Mouse (Mus musculus) hindbrain, embryonic 10.5 days (tissue): Measurements from ENCODE around the gene Smyd5. TPM values are rescaled to one million over a fixed set of nuclear protein-coding genes. Genes with fewer than 3 reads are reported as not detected.

Experiments
- DNase-seq: peaks from one replicate; pipeline ENCODE4 v3.0.0-alpha.2; 2017; ENCODE audit warnings: low spot score
- H3K27ac ChIP-seq: fragments of 300-500 bp; sonication (generic); 2 replicates; pipeline ENCODE4 v1.5.1; 2016; ENCODE audit warnings: mild to moderate bottlenecking, moderate library complexity
- H3K27me3 ChIP-seq: fragments of 300-500 bp; sonication (generic); 2 replicates; pipeline ENCODE4 v1.6.1; 2016; ENCODE audit warnings: mild to moderate bottlenecking; ENCODE audit not compliant: poor library complexity, insufficient read depth, severe bottlenecking
- H3K36me3 ChIP-seq: fragments of 300-500 bp; sonication (generic); 2 replicates; pipeline ENCODE4 v1.6.1; 2016; ENCODE audit warnings: mild to moderate bottlenecking, moderate library complexity
- H3K4me1 ChIP-seq: fragments of 300-500 bp; sonication (generic); replicated peaks from 2 replicates; pipeline ENCODE4 v1.6.1; 2016; ENCODE audit warnings: mild to moderate bottlenecking
- H3K4me3 ChIP-seq: fragments of 300-500 bp; sonication (generic); 2 replicates; pipeline ENCODE4 v1.5.1; 2016; ENCODE audit warnings: mild to moderate bottlenecking, moderate library complexity
- H3K9me3 ChIP-seq: fragments of 300-500 bp; sonication (generic); 2 replicates; pipeline ENCODE4 v1.6.1; 2016; ENCODE audit warnings: mild to moderate bottlenecking, moderate library complexity
- WGBS: fragments of 180-500 bp; shearing (Covaris S2); methylation state at CpG from one replicate; pipeline ENCODE4 v1.1.7; 2016; 5-methylcytosine and 5-hydroxymethylcytosine counted together
- polyA plus RNA-seq: library from polyadenylated mRNA; unstranded; fragments of >200 nt; fragmentation: Nextera tagmentation; extraction: Ambion mirVana; gene quantifications from 2 replicates; pipeline ENCODE4 v1.2.1, GENCODE M21; 2016

The Smyd5 gene
- polyA plus RNA-seq, 1 experiment from 2014 or later, result 69.3 TPM

DNA sequence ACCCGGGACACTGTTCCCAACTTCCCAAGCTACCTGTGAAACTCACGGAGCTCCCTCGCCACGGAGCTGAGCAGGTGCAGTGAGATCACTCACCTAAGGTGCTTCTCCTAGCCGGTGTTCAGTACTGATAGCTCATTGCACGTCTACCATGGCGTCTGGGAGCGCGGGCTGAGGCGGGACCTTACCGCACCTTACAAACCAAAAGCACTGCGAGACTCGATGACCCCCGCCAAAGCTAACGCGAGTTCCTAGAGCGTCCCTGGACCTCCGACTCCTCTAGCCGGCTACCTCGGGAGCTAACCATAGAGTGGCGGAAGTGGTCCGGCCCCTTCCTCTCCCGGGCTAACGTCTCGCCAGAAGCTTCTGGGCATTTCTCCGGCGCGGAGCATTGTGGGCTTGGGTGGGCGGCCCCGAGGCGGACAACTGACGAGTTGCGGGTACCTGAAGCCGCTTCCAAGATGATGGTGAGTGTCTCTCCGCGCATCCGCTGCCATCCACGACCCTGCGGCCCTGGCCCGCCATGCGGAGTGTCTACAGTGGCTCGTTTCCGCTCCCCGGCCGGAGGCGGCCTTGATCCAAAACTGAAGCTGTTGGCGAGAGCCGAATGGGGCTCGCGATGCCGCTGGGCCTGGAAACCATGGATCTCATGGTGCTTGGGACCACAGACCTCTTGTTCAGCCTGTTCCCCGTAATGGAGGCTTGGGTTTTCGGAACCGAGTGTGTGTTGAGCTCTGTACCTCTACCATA lies 20.0 kb downstream of the Smyd5 start, which contains the start of gene Pradc1:
Gene Pradc1, minus strand, starts transcription at position 307 of the 747 bp plus-strand sequence.
- Histone ChIP-seq H3K4me3 (peak within 1 kb of the TSS; percentile 92), H3K27me3 (no peaks in the 10 kb centered on the region), H3K4me1 (peaks cover 53% of the 10 kb centered on the region), H3K27ac (peak within 1 kb of the TSS; percentile 97), H3K36me3 (peaks cover 31% of the 10 kb centered on the region), H3K9me3 (no peaks in the 10 kb centered on the region)
- DNase-seq, result peak; percentile 99
- WGBS, result under 1% methylated on average over 54 of the region's 54 CpGs

DNA sequence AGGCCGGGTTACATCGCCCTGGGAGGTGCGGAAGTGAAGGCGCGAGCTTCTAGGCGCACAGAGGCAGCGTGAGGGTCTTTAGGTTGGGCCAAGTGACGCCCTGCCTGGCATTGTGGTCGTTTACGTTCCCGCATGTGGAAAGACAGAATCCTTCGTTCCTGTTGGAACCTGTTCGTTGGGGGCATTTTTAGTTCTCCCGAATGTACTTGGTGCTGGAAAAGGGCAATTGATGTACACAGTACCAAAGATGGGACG lies 20.5 kb downstream of the Smyd5 start:
- H3K4me1 ChIP-seq, result peaks cover 55% of the 10 kb centered on the region

DNA sequence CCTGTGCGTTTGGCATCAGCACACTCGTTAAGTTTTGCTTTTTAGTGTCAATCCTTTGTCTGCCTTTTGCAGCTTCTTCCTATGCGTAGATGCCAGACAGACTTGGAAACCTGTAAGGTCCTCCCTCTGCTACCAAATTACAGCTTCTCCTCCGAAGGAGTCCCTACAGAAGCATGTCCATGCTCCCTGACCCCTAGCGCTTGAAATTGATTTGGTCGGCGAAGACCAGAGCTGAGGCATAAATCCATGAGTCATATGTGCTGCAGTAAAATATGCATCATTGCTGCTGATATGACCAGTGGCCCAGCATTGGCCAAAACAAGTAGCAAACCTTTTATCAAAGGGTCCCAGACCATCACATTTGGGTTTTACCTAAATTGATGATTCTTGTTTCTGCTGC lies 21.0 kb downstream of the Smyd5 start:
- WGBS, result 16% methylated on average over 7 of the region's 7 CpGs
- Histone ChIP-seq H3K27me3 (no peaks in the 10 kb centered on the region), H3K27ac (peak overlapping the region; percentile 97), H3K4me1 (peaks cover 57% of the 10 kb centered on the region), H3K4me3 (peak overlapping the region; percentile 92), H3K36me3 (peaks cover 29% of the 10 kb centered on the region), H3K9me3 (no peaks in the 10 kb centered on the region)
- DNase-seq, result no peak

More for the DNA sequence above, 20.5 kb downstream of the Smyd5 start:
- Histone ChIP-seq H3K27ac (peak overlapping the region; percentile 97), H3K4me3 (peak overlapping the region; percentile 92), H3K36me3 (peaks cover 29% of the 10 kb centered on the region), H3K9me3 (no peaks in the 10 kb centered on the region), H3K27me3 (no peaks in the 10 kb centered on the region)
- no peak for DNase-seq
- WGBS, result under 1% methylated on average over 15 of the region's 15 CpGs

DNA sequence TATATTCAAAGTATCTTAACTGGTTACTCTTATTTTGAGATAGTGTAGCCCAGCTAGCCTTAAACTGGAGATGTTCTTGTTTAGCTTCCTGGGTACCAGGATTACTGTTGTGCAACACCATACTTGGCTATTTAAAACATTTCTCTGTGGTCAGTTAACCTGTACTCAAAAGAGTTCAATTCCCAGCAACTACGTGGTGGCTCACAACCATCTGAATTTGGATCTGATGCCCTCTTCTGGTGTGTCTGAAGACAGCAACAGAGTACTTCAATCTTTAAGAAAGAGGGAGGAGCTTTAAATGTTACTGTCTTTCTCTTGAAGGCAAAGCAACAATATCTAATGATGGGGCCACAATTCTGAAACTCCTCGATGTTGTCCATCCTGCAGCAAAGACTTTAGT lies 27.8 kb downstream of the Smyd5 start:
- Histone ChIP-seq H3K36me3 (peaks cover 85% of the 10 kb centered on the region), H3K9me3 (no peaks in the 10 kb centered on the region), H3K4me3 (no peak overlapping the region), H3K27me3 (no peaks in the 10 kb centered on the region), H3K4me1 (peaks cover 22% of the 10 kb centered on the region), H3K27ac (no peak overlapping the region)
- DNase-seq, result no peak
- WGBS, result 93% methylated on average over 2 of the region's 2 CpGs

DNA sequence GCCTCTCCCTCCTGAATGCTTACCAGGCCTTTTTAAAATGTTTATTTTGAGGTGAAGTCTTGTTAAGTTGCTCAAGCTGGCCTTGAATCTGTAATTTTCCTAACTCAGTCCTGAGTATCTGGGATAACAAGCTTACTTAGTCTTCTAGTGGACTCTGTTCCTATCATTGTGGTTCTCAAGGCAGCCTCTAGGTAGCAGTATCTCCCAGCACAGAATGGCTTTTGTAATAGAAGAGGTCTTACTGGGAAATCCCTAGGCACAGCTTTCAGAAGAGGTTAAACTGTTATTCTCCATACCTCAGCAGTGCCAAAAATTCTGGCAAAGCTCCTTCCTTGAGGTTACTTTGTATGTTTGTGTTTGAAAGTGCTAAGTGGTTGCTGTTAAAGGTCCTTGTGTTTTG lies 33.6 kb downstream of the Smyd5 start:
- no peak overlapping the region for H3K27ac ChIP-seq
- no peaks in the 10 kb centered on the region for H3K9me3 ChIP-seq
- H3K4me1 ChIP-seq, result no peaks in the 10 kb centered on the region
- no peak for DNase-seq
- no peaks in the 10 kb centered on the region for H3K27me3 ChIP-seq
- no peak overlapping the region for H3K4me3 ChIP-seq
- H3K36me3 ChIP-seq, result peaks cover 94% of the 10 kb centered on the region

DNA sequence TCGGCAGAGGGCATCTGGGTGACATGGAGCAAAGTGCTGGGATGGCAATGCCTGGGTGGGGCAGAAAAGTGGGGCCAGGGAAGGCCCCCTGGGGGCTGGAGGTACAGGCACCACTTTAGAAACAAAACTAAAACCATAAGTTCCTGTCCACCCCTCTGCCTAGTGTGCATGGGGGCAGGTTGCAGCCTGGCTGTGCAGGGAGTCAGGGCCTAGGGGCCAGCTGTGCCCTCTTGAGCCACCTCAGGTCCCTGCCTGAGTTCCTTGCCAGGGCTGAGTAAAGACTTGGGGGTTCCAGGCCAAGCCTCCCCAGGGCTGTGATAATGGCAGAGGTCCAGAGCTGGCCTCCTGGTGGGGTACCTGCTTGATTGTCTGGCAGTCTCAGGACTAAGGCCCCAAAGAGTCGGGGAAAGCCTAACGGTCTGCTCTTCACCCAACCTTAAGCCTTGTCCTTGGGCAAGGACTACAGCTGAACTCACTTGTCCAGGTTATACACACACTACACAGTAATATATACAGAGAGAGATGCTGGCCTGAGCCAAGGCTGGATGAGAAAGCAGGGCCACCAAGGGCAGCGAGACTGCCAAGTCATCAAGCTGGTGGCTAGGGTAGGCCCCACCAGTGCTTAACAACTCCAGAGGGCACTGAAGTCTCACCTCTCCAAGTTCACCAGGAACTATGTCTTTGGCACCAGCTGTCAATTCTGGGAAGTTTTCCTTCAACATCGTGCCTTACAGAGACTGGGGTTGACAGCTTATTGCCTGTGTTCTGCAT lies 38.1 kb downstream of the Smyd5 start:
- DNase-seq, result no peak
- WGBS, result 76% methylated on average over 5 of the region's 5 CpGs

DNA sequence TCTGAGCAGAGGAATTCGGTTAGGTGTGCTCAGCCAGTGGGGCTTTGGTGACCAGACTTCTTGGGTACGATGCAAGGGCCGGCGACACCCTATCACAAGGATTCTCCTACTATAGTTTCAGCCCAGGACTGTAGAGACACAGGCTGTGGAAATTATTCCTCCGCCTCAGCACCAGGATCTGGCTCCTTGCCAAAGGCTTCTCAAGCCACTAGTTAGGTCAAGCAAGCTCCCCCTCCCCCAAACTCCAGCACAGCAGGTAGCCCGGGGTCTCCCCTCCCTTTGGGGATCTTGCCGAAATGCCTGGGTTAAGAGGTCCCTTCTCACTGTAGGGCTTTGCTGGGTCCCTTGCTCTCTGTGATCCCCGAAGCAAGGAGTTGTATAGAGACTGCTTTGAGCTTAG lies 40.2 kb downstream of the Smyd5 start:
- WGBS, result 68% methylated on average over 8 of the region's 8 CpGs

More for the DNA sequence above, 38.1 kb downstream of the Smyd5 start:
- Histone ChIP-seq H3K36me3 (peaks cover 50% of the 10 kb centered on the region), H3K4me3 (no peak overlapping the region), H3K4me1 (no peaks in the 10 kb centered on the region), H3K27me3 (peaks cover 5% of the 10 kb centered on the region; the same call in 1 of the 2 replicates), H3K27ac (no peak overlapping the region), H3K9me3 (no peaks in the 10 kb centered on the region)

DNA sequence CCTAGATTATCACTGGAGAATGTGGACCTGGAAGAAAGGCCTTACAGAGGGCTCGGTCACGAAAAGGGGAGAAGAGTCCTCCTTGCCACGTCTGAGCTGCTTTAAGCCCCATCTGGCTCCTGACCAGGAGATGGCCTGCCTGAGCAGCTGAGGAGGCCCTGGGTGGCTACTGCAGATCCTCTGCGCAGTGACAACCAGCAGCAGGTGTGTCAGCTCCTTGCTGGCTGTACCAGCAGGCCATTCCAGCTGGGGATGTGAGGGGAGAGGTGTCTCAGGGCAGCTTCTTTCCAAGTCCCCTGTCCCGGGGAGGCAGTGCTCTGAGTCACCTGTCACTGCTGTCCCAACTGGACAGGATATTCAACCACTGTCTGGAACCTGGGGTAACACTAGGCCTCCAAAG lies 40.8 kb downstream of the Smyd5 start:
- 52% methylated on average over 5 of the region's 5 CpGs for WGBS

More for the DNA sequence above, 40.2 kb downstream of the Smyd5 start:
- peaks cover 29% of the 10 kb centered on the region for H3K36me3 ChIP-seq
- DNase-seq, result no peak
- H3K4me1 ChIP-seq, result no peaks in the 10 kb centered on the region
- H3K27me3 ChIP-seq, result peaks cover 5% of the 10 kb centered on the region; the same call in 1 of the 2 replicates
- H3K4me3 ChIP-seq, result no peak overlapping the region
- no peaks in the 10 kb centered on the region for H3K9me3 ChIP-seq
- H3K27ac ChIP-seq, result no peak overlapping the region

DNA sequence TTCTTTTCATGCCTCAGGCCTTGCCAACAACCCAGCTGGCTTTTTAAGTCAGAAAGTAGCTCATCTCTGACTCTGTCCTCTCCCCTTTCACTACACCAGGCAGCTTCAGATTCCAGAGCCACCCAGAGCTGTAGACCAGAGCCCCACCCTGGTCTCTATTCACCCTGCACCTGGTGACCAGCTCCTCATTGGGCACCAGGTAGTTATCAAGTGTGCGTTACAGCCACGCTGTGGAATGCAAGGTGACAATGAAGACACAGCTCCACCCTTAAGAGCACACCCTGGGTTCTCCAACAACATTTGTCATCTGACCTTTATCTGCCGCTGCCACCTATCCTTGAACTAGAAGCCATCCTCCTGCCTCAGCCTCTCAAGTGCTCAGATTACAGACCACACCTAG lies 43.8 kb downstream of the Smyd5 start:
- no peaks in the 10 kb centered on the region for H3K36me3 ChIP-seq
- no peak overlapping the region for H3K27ac ChIP-seq
- 89% methylated on average over 3 of the region's 3 CpGs for WGBS
- no peak overlapping the region for H3K4me3 ChIP-seq
- peaks cover 35% of the 10 kb centered on the region for H3K27me3 ChIP-seq
- H3K4me1 ChIP-seq, result 0 out of 2 replicates have a peak, but pooled peaks cover 3% of the 10 kb centered on the region
- DNase-seq, result no peak
- H3K9me3 ChIP-seq, result no peaks in the 10 kb centered on the region

More for the DNA sequence above, 40.8 kb downstream of the Smyd5 start:
- no peaks in the 10 kb centered on the region for H3K9me3 ChIP-seq
- no peak for DNase-seq
- no peaks in the 10 kb centered on the region for H3K4me1 ChIP-seq
- H3K27me3 ChIP-seq, result peaks cover 7% of the 10 kb centered on the region; the same call in 1 of the 2 replicates
- no peak overlapping the region for H3K4me3 ChIP-seq
- peaks cover 23% of the 10 kb centered on the region for H3K36me3 ChIP-seq
- H3K27ac ChIP-seq, result no peak overlapping the region

DNA sequence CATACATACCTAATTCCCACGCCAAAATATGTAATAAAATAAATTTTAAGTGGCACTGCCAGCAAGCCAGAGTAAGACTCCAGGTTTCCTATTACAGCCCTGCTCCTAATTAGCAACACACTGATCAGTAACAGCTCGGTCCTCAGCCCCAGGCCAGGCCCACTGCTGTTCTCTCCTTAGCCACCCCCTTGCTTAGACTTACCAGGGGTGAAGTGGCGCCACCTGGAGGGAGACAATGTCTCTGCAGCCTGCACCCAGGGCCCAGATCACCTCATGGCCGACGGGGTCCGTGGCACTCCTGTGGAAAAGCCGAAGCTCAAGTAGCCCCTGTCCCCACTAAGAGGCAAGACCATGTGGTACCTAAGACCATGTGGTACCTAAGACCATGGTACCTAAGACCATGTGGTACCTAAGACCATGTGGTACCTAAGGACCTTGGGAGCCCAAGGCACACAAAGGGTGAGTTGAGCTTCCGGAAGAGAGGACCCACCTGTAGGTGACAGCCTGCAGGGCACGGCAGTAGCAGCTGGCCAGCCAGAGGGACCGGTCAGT lies 45.7 kb downstream of the Smyd5 start:
- H3K9me3 ChIP-seq, result no peaks in the 10 kb centered on the region
- no peak overlapping the region for H3K4me3 ChIP-seq
- WGBS, result 39% methylated on average over 10 of the region's 10 CpGs
- peak; percentile 41 for DNase-seq
- no peaks in the 10 kb centered on the region for H3K36me3 ChIP-seq
- H3K4me1 ChIP-seq, result 0 out of 2 replicates have a peak, but pooled peaks cover 3% of the 10 kb centered on the region
- H3K27ac ChIP-seq, result no peak overlapping the region
- peaks cover 54% of the 10 kb centered on the region for H3K27me3 ChIP-seq

DNA sequence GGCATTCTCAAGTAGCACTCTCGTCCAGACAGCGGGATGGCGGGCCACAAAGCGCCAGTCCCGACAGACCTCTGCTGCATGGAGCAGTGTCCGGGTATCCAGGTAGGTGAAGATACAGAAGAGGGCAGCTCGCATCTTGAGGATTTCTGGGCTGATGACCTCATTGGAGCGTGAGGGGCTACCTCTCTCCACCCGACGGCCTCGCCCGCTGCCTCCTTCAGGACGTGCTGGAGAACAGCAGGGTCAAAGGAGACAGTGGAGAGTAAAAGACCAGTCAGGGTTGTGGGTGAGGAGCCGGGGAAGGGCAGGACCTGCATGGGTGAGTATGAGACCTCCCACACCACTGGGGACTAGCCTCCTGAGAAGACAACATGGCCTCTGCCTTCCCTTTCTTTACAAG lies 46.6 kb downstream of the Smyd5 start:
- WGBS, result 43% methylated on average over 14 of the region's 14 CpGs
- Histone ChIP-seq H3K27me3 (peaks cover 60% of the 10 kb centered on the region), H3K4me1 (0 out of 2 replicates have a peak, but pooled peaks cover 3% of the 10 kb centered on the region), H3K27ac (no peak overlapping the region), H3K36me3 (no peaks in the 10 kb centered on the region), H3K4me3 (no peak overlapping the region), H3K9me3 (no peaks in the 10 kb centered on the region)
- DNase-seq, result no peak

DNA sequence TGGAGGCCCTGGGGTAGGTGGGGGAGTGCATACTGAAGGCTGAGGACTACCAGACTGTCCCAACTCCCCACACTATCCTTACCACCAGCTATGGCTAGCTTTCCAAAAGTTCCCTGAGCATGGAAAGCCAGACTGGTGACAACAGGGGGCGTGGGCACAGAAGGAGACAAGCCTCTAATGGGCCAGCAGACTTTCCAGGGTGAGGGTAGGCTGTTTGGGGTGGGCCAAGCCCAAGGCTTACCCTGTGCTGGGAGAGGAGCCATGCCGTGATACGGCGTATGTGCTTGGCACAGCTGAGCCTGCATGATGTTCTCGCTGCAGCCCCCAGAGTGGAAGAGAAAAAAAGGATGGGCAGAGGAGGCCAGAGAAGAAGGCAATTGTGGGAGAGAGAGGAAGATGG lies 48.2 kb downstream of the Smyd5 start:
- no peak for DNase-seq
- Histone ChIP-seq H3K4me1 (peaks cover 16% of the 10 kb centered on the region), H3K9me3 (no peaks in the 10 kb centered on the region), H3K27me3 (peaks cover 75% of the 10 kb centered on the region), H3K4me3 (no peak overlapping the region), H3K36me3 (no peaks in the 10 kb centered on the region), H3K27ac (no peak overlapping the region)
- WGBS, result 89% methylated on average over 5 of the region's 5 CpGs

DNA sequence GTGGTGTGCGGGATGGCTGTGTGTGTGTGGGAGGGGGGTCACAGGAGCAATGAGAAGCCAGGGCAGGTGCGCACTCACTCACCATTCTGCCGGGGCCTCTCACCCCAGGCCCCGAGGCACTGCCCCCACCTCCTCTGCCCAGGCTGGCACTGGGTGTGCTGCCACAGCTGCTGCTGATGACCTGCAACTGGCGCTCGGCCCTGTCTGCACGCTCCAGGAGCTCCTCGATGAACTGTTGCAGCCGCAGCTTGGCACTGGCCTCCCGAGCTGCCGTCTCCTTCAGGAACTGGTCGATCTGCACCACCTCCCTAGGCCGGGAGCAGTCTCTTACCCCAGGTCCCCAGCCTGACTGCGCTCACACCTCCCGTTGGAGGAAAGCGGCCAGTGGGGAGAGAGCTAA lies 48.9 kb downstream of the Smyd5 start:
- no peak overlapping the region for H3K27ac ChIP-seq
- no peaks in the 10 kb centered on the region for H3K9me3 ChIP-seq
- 69% methylated on average over 16 of the region's 16 CpGs for WGBS
- H3K4me1 ChIP-seq, result peaks cover 16% of the 10 kb centered on the region
- H3K27me3 ChIP-seq, result peaks cover 82% of the 10 kb centered on the region
- H3K36me3 ChIP-seq, result no peaks in the 10 kb centered on the region
- DNase-seq, result no peak
- H3K4me3 ChIP-seq, result no peak overlapping the region
